Mouse (Mus musculus): Measurements from ENCODE around the gene Dync1h1. TPM values are rescaled to one million over a fixed set of nuclear protein-coding genes. Genes with fewer than 3 reads are reported as not detected.

Dync1h1 gene
- total RNA-seq, 2 experiments from 2014 or later: 131 to 138 TPM

Small RNAs within 50 kb of the gene (microRNA-seq; reads per million reads assigned to microRNA genes)
- gene Gm27299: 0 reads per million in 2 experiments

Other genes with a start within 250 kb of the Dync1h1 start
- 10 to 100 TPM; 91.7 to 91.9 TPM for gene Ppp2r5c, start 154.3 kb upstream of the Dync1h1 start, total RNA-seq (2021)
- gene 1700001K19Rik, start 81.2 kb downstream of the Dync1h1 start, total RNA-seq (2021): not detected
- 100 to 1,000 TPM; 261 to 408 TPM for gene Hsp90aa1, start 101.3 kb downstream of the Dync1h1 start, total RNA-seq (2021)
- gene Wdr20, start 136.5 kb downstream of the Dync1h1 start, total RNA-seq (2021): 10 to 100 TPM; 31.0 to 32.1 TPM
- gene Mok, start 239.5 kb downstream of the Dync1h1 start, total RNA-seq (2021): 1 to 10 TPM in 1 of 2 experiments, under 1 TPM in 1; 0.80 to 1.4 TPM
- 10 to 100 TPM; 10.3 to 11.4 TPM for gene Zfp839, start 248.8 kb downstream of the Dync1h1 start, total RNA-seq (2021)

All from heart, adult 18-20 months (tissue).